Mouse (Mus musculus): ENCODE measurements at regions not wholly inside any gene's neighbourhood (a gene's known extent, or its start where the extent isn't known, plus 50 kb on each side); places are given as distances from the start of the nearest gene placed in this dataset.

DNA sequence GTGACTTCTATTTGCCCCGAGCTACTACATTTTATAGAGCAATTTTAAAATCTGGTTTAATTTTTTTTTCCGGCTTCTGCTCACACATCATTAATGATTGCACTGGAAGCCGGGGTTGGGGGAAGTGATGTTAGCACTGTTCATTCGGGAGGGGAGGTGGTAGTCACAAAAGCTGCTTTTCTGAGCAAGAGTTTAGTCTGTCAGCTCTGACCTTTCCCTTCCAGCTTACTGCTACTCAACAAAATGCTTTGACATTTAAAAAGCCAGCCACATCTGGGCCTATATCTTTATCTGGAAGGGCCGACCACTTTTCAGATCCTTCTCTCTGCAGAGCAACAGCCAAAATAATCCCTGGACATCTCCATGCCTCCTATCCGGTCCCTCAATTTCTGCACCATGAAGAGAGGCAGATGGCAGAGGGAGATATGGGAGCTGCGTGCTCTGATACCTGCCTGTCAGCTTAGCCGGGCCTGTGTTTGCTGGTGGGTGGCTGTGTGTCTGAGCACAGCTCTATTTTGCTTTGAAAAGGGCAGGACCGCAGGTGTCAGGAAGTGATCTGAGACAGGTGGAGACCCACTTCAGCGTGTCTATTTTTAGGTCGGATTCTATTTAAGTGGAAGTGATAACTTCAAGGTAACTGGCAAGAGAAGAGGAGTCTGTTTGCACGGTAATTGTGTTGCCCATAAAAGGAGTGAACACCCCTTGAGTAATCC is 63.1 kb downstream of the Kcnf1 start:
- no peak for DNase-seq

DNA sequence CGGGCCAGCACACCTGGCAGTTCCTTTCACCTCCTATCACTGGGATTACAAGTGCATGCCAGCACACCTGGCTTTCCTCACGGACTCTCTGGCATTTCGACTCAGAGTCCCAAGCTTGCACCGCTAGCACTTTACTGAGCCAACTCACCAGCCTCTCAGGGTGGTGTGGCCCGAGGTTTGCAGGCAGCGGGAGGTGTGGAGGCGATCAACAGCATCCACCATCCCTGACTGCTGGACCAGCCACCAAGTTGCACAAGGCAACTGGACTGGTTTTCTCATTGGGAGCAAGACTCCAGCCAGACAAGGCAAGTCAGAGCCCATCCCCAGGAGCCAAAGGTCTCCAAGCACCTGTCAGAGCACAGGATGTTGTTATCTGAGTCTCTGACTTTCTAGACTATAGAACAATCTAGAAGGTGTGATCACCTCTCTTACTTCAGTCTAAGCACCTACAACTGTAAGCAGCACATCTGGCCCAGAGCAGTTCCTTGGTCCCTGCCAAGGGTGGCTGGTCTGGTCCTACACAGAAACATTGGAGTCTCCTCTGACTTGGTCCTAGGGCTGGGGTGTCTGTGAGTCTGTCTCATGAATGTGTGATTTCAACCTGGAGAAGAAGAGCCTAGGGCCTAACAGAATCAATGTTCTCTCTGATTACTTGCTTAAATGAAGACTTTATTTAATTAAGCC is 63.8 kb downstream of the Kcnf1 start:
- no peak for DNase-seq

DNA sequence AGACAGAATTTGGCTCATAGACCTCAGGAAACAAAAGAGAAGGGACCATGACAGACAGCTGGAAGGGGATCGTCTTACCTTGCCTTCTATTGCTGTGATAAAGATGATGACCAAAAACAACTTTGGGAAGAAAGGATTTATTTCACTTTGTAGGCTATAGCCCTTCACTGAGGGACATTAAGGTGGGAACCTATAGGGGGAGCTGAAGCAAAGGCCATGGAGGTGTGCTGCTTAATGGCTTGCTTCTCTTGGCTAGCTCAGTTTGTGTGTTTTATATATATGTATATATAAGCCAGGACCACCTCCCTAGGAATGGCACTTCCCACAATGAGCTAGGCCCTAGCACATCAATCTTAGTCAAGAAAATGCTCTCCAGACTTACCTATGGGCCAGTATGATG is 70.5 kb downstream of the Kcnf1 start:
- DNase-seq, result no peak

DNA sequence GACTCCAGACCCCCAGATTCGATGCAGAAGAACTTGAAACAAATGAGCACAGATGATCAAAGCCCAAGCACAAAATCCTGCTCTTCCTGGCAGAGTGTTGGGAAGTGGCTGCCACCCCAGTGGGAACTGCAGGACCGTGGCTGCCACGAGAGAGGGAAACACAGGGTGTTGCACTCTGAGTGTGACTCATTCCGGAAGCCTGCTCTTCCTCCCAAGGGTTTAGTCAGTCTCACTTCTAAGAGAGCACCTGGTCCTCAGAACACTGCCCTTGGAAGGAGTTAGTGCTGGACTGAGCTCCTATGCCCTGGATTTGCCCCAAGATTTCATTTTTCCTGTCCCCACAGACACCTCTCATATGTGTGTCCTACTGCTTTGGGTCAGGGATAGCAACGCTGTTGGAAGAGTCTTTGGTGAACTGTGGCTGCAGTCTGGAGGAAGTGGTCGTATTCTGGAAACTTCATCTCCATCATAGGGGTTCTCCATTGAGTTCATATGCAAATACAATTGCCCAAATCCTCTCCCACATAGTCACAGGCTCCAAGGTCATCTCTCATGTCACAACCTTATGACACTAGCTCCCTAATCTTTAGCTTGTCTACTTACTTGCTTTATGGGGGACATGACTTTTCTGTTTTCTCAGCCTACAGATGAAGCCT is 71.5 kb downstream of the Kcnf1 start:
- no peak for DNase-seq

DNA sequence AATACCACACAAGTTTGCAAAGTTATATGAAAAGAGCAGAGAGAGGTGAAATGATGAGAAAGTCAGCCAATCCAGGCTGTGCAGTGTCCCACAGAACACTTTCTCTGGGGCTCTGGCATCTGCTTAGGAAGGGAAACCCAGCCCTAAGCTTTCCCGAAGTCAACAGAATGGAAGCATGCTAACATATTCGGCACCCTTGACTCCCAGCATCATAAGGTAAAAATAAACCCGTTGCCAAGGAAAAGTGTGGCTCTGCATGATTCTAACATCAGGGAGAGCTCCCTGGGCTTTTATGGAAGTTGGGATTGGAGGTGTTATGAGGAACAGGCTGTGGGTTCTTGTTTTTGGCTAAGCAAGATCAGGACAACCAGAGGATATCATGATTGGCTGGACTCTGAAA is 74.8 kb downstream of the Kcnf1 start:
- no peak for DNase-seq

DNA sequence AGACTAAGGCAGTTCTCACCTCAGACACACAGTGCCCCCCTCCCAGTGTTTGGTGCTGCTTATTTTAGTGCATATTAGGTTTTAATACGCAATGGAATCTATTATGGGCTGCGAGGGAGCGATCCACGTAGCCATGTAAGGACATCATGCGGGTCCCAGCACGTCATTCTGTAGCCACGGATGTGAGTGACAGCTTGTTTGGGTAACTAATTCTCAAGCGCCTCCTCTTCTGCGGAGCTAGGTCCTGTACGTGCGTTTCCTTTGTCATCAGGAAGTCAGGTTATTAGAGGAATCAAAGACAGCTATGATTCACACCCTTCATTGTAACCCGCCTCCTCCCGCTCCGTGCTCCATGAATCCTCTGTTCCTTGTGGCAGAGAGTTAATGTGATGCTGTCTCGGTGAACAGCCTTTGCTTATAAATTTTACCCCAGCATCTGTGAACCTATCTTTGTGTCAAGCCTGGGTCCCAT is 78.9 kb downstream of the Kcnf1 start:
- DNase-seq, result no peak

DNA sequence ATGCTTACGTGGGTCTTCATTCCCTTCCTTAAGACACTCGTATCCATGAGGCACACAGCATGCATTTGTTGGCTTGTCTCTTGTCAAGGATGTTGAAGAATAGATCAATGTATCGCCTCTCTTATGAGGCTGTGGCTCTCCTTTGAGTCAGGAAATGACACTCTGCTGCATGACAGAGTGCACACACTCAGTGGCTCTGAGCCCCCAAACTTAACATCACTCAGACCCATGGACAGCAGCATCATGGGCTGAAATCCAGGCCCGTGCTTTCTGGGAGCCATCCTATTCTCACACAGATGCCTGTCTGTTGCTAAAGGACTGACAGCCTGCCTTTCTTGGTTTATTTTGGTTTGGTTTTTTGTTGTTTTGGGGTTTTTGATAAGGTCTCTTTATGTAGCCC is 81.9 kb downstream of the Kcnf1 start:
- no peak for DNase-seq

DNA sequence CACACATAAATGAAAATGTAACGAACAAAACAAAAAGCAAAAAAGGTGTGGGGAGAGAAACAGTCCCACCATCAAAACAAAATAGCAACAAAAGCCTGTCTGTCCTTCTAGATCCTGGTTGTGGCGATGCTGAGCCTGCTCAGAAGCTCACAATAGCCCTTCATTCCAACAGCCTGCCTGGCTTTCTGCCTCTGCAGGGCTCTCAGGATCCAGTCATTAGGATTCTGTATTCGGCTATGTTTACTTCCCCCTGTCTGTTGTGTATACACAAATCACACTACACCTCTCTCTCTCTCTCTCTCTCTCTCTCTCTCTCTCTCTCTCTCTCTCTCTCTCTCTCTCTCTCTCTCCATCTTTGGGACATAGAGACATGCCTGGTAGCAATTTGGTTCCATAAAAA is 82.2 kb upstream of the 2410004P03Rik start:
- no peak for DNase-seq

DNA sequence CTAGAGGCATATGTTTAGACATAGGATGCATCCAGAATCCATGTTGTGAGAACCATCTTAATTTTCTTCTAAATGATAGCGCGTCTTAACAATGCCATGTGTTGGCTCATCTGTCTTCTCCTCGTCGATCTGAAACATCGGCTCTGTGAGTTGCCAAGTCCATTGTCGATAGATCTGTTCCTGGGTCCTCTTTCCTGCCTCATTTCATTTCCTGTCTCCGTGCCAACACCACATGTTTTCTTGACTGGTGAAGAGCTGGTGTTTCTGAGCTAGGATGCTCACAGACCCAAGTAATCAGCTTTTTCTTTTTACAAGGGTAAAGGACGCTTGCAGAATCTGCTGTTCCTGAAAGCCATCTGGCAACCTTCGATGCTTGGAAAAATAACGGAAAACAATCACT is 79.5 kb upstream of the 2410004P03Rik start:
- no peak for DNase-seq

DNA sequence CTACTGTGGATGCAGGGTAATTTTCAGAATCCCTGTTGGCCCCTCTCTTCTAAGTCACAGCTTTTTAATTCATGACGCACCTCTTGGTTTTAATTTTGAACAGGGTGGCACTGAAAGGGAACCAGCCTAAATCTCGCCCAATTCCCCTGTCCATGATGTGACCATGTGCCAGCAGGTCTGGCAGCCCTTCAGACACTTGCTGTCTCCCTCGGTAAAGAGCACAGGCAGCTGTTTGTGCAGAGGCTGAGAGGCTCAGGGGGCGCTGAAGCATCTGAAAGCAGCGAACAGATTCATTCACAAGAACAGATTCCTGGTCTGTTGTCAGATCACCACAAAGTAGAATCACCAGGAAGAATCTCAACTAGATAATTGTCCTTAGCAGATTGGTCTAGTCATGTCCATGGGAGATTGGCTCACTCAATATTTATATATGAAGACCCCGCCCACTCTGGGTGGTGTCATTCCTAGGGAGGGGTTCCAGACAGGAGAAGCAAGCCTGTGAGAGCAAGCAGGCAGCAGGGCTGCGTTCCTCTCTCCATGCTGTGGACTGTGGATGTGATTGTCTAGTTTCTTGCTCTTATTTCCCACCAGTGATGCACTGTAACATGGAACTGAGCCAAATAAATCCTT is 78.3 kb upstream of the 2410004P03Rik start:
- DNase-seq, result peak; percentile 5

DNA sequence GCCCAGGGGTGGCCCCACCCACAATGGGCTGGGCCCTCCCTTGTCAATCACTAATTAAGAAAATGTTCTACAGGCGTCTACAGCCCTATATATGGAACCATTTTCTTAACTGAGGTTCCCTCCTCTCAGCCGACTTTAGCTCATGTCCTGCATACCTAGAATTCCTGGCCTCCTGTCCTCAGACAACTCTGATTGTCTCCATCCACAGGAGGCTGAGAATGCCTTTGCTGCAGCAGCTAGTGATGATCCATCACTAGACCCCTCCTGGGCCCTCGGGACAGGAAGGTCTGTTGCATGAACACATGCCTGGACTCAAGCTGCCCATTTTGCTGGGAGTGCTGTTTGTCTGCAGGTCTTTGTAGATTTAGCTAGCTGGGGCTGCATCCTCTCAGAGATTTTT is 75.9 kb upstream of the 2410004P03Rik start:
- no peak for DNase-seq

DNA sequence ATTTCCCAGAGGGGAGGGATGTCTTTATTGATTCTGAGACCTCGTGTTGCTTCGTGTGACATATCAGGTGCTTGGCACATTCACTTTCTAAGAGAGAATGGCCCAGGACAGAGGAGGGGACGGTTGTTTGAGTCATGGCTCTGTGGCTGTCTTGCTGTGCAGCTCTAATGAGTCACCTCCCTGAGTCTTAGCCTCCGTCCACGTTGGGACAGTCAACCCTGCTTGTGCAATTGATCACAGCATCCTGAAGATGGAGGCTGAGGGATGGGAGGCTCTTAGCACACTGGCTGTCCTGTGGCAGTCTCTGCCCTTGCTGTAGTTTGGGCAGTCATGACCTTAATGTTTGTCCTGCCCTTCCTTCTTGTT is 73.7 kb upstream of the 2410004P03Rik start:
- no peak for DNase-seq

DNA sequence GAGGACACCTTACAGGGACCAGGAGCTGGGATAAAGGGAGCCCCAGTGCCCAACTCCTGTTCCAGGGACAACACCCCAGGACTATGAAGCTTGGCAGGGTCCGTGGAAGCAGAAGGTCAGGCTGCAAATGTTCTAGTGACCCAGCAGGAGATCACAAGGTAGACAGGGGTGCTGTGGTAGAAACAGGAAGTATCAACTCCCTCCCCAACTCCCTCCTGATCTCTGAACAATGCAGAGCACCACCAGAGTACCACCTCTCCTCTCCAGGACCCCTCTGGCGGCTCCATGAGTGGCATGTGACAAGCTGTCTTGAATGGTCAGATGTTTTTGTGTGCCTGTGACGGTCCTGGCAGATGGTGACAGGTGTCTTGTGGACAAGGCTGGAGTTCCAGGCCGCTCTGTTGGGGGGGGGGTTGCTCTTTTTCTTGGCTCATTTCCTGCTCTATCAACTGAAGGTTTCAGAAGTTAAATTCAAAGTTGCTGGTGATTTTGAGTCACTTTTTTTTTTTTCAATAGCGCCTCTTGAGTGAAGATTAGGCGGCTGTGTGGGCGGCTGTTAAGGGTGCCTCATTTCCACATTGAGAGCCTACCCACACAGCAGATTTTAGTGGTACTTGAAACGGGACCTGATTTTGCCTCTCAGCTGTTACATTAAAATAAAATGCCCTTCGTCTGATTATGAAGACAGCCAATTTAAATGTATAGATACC is 73.1 kb upstream of the 2410004P03Rik start:
- no peak for DNase-seq

DNA sequence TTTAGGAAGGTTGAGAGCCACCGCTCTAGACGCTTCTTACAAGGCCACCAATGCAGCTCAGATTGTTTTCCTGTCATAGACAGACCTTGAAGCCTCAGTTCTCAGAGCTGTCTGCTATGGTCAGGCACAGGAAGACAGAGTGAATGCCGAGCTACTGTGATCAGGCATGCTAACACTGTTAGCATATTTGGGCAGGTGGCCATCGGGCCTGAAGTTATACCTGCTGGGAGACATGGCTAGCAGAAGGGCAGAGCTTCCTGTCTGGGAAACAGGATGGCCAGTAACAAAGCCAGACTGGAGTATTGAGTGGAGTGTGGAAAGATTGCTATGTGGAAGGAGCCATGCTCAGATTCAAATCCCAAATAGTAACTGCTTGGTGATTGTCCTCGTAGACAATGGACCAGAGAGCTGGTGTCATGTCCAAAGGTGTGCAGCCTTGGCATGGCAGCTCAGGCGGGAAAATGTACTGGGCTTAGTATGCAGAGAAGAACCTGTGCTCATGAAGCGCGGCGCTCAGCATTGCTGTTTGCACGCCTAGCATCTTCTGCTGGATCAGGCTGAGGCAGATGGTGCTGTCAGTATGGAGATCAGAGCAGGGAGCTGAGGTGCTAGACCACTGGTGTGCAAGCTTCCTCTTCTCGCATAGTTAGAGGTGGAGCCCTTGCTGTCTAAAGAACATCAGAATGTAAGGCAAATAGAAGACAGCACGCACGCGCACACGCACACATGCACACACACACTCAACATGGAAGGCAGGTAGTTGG is 60.3 kb upstream of the 2410004P03Rik start:
- DNase-seq, result no peak

DNA sequence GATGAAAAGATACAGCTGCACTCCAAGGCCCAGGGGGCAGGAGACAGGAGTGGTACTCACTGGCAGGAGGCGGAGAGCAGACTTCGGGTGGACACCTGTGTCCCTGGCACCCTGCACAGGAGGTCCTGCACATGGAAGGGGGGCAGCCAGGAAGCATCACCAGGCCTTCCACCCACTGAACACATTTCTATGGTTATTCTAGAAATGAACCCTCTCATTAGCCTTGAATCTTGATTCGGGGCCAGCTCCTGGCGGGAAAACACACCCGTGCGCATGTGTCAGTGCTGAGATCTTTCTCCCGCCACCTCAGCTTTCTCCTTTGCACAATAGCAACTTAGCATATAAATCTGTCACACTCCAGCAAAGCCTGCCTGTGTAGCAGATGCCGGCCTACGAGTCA is 58.3 kb upstream of the 2410004P03Rik start:
- DNase-seq, result no peak

DNA sequence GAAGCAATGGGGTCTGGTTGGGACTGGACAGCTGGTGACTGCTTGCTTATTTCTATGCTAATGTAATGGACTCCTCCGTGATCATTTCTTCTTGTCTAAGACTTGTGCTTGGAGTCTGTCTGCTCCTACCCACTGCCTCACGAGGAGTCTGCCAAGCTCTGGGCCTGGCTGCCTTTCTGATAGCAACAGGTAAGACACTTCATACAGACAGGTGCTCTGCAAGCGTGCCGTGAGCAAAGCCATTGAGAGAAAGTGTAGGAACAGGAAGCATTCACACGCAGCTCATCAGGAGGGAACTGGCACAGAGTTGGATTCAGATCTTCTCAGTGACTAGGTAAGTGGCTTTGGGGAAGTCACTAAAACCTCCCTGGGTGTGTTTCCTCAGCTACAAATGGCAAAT is 57.6 kb upstream of the 2410004P03Rik start:
- DNase-seq, result no peak

DNA sequence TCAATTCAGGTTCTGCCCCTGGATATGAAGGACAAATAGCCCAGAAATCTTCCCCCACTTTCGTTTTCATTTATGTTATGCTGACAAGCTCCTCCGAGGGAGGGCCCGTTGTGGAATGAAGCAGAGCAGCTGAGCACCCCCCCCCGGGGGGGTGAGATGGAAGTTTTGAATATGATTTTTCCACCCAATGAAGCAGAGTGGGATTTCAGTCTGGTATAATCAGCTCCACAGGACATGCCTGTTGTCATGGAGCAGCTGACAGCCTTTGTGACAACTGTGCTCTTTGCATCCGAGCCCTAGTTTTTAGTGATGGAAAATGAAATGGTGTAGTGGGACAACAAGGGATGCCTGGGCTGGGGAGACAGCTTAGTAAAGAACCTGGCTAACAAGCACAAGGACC is 52.4 kb upstream of the 2410004P03Rik start:
- DNase-seq, result no peak

All from kidney, postnatal 14 days (tissue).